Mouse (Mus musculus) left cerebral cortex, adult 2 months (tissue): ENCODE results near the gene Wdr18. TPM values are rescaled to one million over a fixed set of nuclear protein-coding genes. Genes with fewer than 3 reads are reported as not detected.

ENCODE experiments used
- DNase-seq, 2 experiments: peaks; one replicate each; pipeline ENCODE4 v3.0.0; 2021 to 2022; ENCODE audit warnings: low spot score in 2 of 2, mixed read lengths in 1 of 2; ENCODE audit errors: extremely low spot score in 1 of 2
- H3K27ac ChIP-seq: fragments of 200-600 bp; 2 replicates; pipeline ENCODE4 v1.8.1; 2022
- H3K4me3 ChIP-seq: fragments of 200-600 bp; 2 replicates; pipeline ENCODE4 v1.8.1; 2022
- CTCF ChIP-seq: fragments of 200-600 bp; IDR thresholded peaks from 2 replicates; pipeline ENCODE4 v1.8.1; 2022; ENCODE audit warnings: antibody characterized with exemption, mild to moderate bottlenecking, moderate library complexity
- intact Hi-C: fragments of 180-260 bp; cut with DNase I; formaldehyde crosslinking; loops from one replicate; pipeline ENCODE4 v1.15.1; 2025
- total RNA-seq, 2 experiments: library from RNA; stranded (reverse); gene quantifications; 2 replicates each; pipeline ENCODE4 v1.2.3; 2021

Wdr18 gene
- total RNA-seq, 2 experiments from 2014 or later, result 45.4 to 49.4 TPM

- no peak for TF ChIP-seq CTCF
- intact Hi-C loops, result no loop called here
- DNase-seq, result no peak
- H3K4me3 ChIP-seq, result no peak overlapping the region
- H3K27ac ChIP-seq, result no peak overlapping the region
These were observed 30.8 kb upstream of the Wdr18 start for GRCm38 (mm10) chr10:79928907-79929701.

- no peak overlapping the region for H3K27ac ChIP-seq
- intact Hi-C loops, result no loop called here
- TF ChIP-seq CTCF, result no peak
- H3K4me3 ChIP-seq, result no peak overlapping the region
- DNase-seq, result no peak
These were observed 29.8 kb upstream of the Wdr18 start for GRCm38 (mm10) chr10:79929967-79930825.

GRCm38 (mm10) chr10:79930826-79931186 is 29.1 kb upstream of the Wdr18 start:
- TF ChIP-seq CTCF, result no peak
- intact Hi-C loops, result no loop called here
- no peak for DNase-seq
- Histone ChIP-seq H3K27ac (no peak overlapping the region), H3K4me3 (no peak overlapping the region)

- DNase-seq, result no peak
- no peak for TF ChIP-seq CTCF
- intact Hi-C loops, result no loop called here
- H3K4me3 ChIP-seq, result no peak overlapping the region
- H3K27ac ChIP-seq, result no peak overlapping the region
These were observed 28.2 kb upstream of the Wdr18 start for GRCm38 (mm10) chr10:79931797-79932196.

GRCm38 (mm10) chr10:79932736-79933135 is 27.2 kb upstream of the Wdr18 start:
- intact Hi-C loops, result no loop called here
- no peak overlapping the region for H3K4me3 ChIP-seq
- DNase-seq, result no peak
- H3K27ac ChIP-seq, result peak overlapping the region; percentile 60; the same call in 1 of the 2 replicates
- TF ChIP-seq CTCF, result peak; percentile 1; the same call in 1 of the 2 replicates

- Histone ChIP-seq H3K4me3 (no peak overlapping the region), H3K27ac (peak overlapping the region; percentile 60; the same call in 1 of the 2 replicates)
- DNase-seq, result no peak
- intact Hi-C loops, result no loop called here
- TF ChIP-seq CTCF, result no peak
These were observed 26.7 kb upstream of the Wdr18 start for GRCm38 (mm10) chr10:79933145-79933679.

GRCm38 (mm10) chr10:79933861-79934260 is 26.1 kb upstream of the Wdr18 start:
- 0 out of 2 replicates have a peak overlapping the region, but pooled peaks have one; percentile 16 for H3K27ac ChIP-seq
- intact Hi-C loops, result no loop called here
- no peak for DNase-seq
- H3K4me3 ChIP-seq, result no peak overlapping the region
- TF ChIP-seq CTCF, result no peak

GRCm38 (mm10) chr10:79934272-79934721 is 25.7 kb upstream of the Wdr18 start:
- peak; percentile 51 to 68 for DNase-seq
- intact Hi-C loops, result no loop called here
- TF ChIP-seq CTCF, result no peak
- no peak overlapping the region for H3K4me3 ChIP-seq
- 0 out of 2 replicates have a peak overlapping the region, but pooled peaks have one; percentile 16 for H3K27ac ChIP-seq

GRCm38 (mm10) chr10:79934794-79935569 is 25.0 kb upstream of the Wdr18 start:
- intact Hi-C loops, result no loop called here

GRCm38 (mm10) chr10:79936284-79936910 is 23.6 kb upstream of the Wdr18 start:
- no peak overlapping the region for H3K27ac ChIP-seq
- intact Hi-C loops, result no loop called here
- no peak for TF ChIP-seq CTCF

More at GRCm38 (mm10) chr10:79934794-79935569, 25.0 kb upstream of the Wdr18 start:
- 0 out of 2 replicates have a peak overlapping the region, but pooled peaks have one; percentile 10 for H3K27ac ChIP-seq
- H3K4me3 ChIP-seq, result no peak overlapping the region
- no peak for TF ChIP-seq CTCF
- no peak for DNase-seq

More at GRCm38 (mm10) chr10:79936284-79936910, 23.6 kb upstream of the Wdr18 start:
- H3K4me3 ChIP-seq, result no peak overlapping the region
- DNase-seq, result no peak
